Mouse (Mus musculus) neural tube, embryonic 11.5 days (tissue): ENCODE measurements at regions not wholly inside any gene's neighbourhood (a gene's known extent, or its start where the extent isn't known, plus 50 kb on each side); places are given as distances from the start of the nearest gene placed in this dataset.

ENCODE experiments used
- ATAC-seq: fragments of 200-750 bp; cut with Nextera tagmentation; 2 replicates; pipeline ENCODE4 v1.8.0; 2017; ENCODE audit warnings: moderate number of reproducible peaks, mild to moderate bottlenecking, moderate TSS enrichment, moderate library complexity; ENCODE audit not compliant: insufficient read depth, low FRiP score, low TSS enrichment
- DNase-seq: peaks from one replicate; pipeline ENCODE4 v3.0.0-alpha.2; 2015; ENCODE audit warnings: low spot score
- H3K27ac ChIP-seq: fragments of 300-500 bp; sonication (generic); 2 replicates; pipeline ENCODE4 v1.5.1; 2014; ENCODE audit warnings: low read depth, mild to moderate bottlenecking, low read length
- H3K27me3 ChIP-seq: fragments of 300-500 bp; sonication (generic); 2 replicates; pipeline ENCODE4 v1.6.1; 2014; ENCODE audit warnings: mild to moderate bottlenecking, low read length, mixed read lengths; ENCODE audit not compliant: control insufficient read depth, insufficient read depth
- H3K36me3 ChIP-seq: fragments of 300-500 bp; sonication (generic); 2 replicates; pipeline ENCODE4 v1.6.1; 2014; ENCODE audit warnings: mild to moderate bottlenecking, low read length, moderate library complexity, mixed read lengths; ENCODE audit not compliant: control insufficient read depth, insufficient read depth
- H3K4me1 ChIP-seq: fragments of 300-500 bp; sonication (generic); 2 replicates; pipeline ENCODE4 v1.6.1; 2014; ENCODE audit warnings: low read length, mixed read lengths; ENCODE audit not compliant: control insufficient read depth, insufficient read depth
- H3K4me2 ChIP-seq: fragments of 300-500 bp; sonication (generic); 2 replicates; pipeline ENCODE4 v1.6.1; 2014; ENCODE audit warnings: low read depth, mild to moderate bottlenecking, moderate library complexity
- H3K4me3 ChIP-seq: fragments of 300-500 bp; sonication (generic); 2 replicates; pipeline ENCODE4 v1.5.1; 2014; ENCODE audit warnings: low read depth, low read length
- H3K9ac ChIP-seq: fragments of 300-500 bp; sonication (generic); 2 replicates; pipeline ENCODE4 v1.6.1; 2014; ENCODE audit warnings: mild to moderate bottlenecking, low read length
- H3K9me3 ChIP-seq: fragments of 300-500 bp; sonication (generic); 2 replicates; pipeline ENCODE4 v1.6.1; 2016; ENCODE audit warnings: low read length; ENCODE audit not compliant: control insufficient read depth
- WGBS: fragments of 180-500 bp; shearing (Covaris S2); extraction: QIAGEN DNeasy Blood & Tissue Kit; methylation state at CpG from one replicate; pipeline ENCODE4 v1.1.7; 2014; 5-methylcytosine and 5-hydroxymethylcytosine counted together

GRCm38 (mm10) chr8:26811533-26812236 is 165.4 kb upstream of the Zfp703 start:
- H3K4me3 ChIP-seq: no peak overlapping the region
- ATAC-seq: no peak
- WGBS: 67% methylated on average over 12 of the region's 12 CpGs
- no peak overlapping the region for H3K4me2 ChIP-seq
- no peak overlapping the region for H3K9ac ChIP-seq
- no peaks in the 10 kb centered on the region for H3K27me3 ChIP-seq
- H3K9me3 ChIP-seq: no peaks in the 10 kb centered on the region
- H3K36me3 ChIP-seq: no peaks in the 10 kb centered on the region
- H3K4me1 ChIP-seq: peaks cover 13% of the 10 kb centered on the region
- H3K27ac ChIP-seq: no peak overlapping the region
- no peak for DNase-seq

- Histone ChIP-seq H3K36me3 (no peaks in the 10 kb centered on the region), H3K4me2 (no peak overlapping the region), H3K9me3 (no peaks in the 10 kb centered on the region), H3K27ac (no peak overlapping the region), H3K4me3 (no peak overlapping the region), H3K4me1 (peaks cover 3% of the 10 kb centered on the region; the same call in 1 of the 2 replicates), H3K9ac (no peak overlapping the region), H3K27me3 (no peaks in the 10 kb centered on the region)
- 79% methylated on average over 9 of the region's 9 CpGs for WGBS
- ATAC-seq (no peak), DNase-seq (no peak)
These were observed 163.8 kb upstream of the Zfp703 start for GRCm38 (mm10) chr8:26813198-26813815.

DNA sequence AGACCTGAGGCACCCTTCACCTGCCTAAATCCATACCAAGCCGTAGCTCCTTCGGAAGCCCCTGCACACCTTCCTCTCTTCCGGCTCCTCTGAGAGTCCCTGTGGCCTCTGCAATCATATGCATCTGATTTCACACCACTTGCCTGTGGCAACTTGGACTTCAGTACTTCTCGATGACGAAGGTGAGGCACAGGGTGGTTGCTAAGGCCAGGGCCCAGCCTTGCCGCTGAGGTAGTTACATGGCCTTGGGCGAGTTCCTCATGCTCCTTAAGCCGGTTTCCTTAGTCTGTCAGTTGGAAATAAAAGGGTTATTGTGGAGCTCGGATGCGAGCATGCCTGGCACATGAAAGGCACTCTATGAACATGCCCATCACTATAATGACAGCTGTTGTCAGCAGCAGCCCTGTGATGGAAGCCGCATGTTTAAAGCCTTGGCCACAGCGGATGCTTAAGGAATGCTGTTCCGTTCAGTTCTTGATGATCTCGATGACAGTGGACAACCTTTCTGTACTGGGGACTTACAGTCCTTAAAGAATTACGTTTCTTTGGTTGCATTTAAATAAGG is 162.0 kb upstream of the Zfp703 start:
- H3K9me3 ChIP-seq: no peaks in the 10 kb centered on the region
- H3K4me2 ChIP-seq: no peak overlapping the region
- no peak for DNase-seq
- no peak overlapping the region for H3K27ac ChIP-seq
- 80% methylated on average over 15 of the region's 15 CpGs for WGBS
- no peaks in the 10 kb centered on the region for H3K4me1 ChIP-seq
- H3K36me3 ChIP-seq: no peaks in the 10 kb centered on the region
- no peak overlapping the region for H3K9ac ChIP-seq
- H3K4me3 ChIP-seq: no peak overlapping the region
- ATAC-seq: no peak
- no peaks in the 10 kb centered on the region for H3K27me3 ChIP-seq

DNA sequence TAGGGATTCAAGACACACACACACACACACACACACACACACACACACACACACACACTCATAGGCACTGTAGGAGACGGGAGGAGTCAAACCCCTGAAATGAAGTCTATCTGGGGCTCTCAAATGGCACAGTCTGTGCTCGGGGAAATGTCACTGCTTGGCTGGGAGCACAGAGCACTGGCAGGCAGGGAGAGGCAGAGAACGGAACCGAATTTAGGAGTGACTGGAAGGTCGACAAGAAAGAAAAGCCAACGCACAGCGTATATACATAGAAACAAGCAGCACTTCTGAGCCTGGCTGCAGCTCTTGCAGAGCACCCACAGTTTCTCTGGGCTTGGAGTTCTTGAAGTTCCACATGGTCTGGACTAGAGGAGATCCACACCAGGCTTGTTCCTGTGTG is 160.1 kb upstream of the Zfp703 start:
- Histone ChIP-seq H3K4me3 (no peak overlapping the region), H3K36me3 (no peaks in the 10 kb centered on the region), H3K9ac (no peak overlapping the region), H3K4me1 (no peaks in the 10 kb centered on the region), H3K9me3 (no peaks in the 10 kb centered on the region), H3K27ac (no peak overlapping the region), H3K4me2 (no peak overlapping the region), H3K27me3 (no peaks in the 10 kb centered on the region)
- DNase-seq: no peak
- WGBS: 81% methylated on average over 7 of the region's 7 CpGs
- no peak for ATAC-seq

- H3K9me3 ChIP-seq: no peaks in the 10 kb centered on the region
- no peaks in the 10 kb centered on the region for H3K36me3 ChIP-seq
- no peaks in the 10 kb centered on the region for H3K27me3 ChIP-seq
- no peak overlapping the region for H3K4me3 ChIP-seq
- H3K9ac ChIP-seq: no peak overlapping the region
- no peak overlapping the region for H3K27ac ChIP-seq
- DNase-seq (no peak), ATAC-seq (no peak)
- H3K4me1 ChIP-seq: no peaks in the 10 kb centered on the region
- 76% methylated on average over 8 of the region's 8 CpGs for WGBS
- no peak overlapping the region for H3K4me2 ChIP-seq
These were observed 152.8 kb upstream of the Zfp703 start for GRCm38 (mm10) chr8:26824189-26824941.

- no peaks in the 10 kb centered on the region for H3K36me3 ChIP-seq
- no peak overlapping the region for H3K4me3 ChIP-seq
- H3K4me1 ChIP-seq: no peaks in the 10 kb centered on the region
- H3K4me2 ChIP-seq: no peak overlapping the region
- H3K27me3 ChIP-seq: no peaks in the 10 kb centered on the region
- no peak for DNase-seq
- no peak overlapping the region for H3K9ac ChIP-seq
- ATAC-seq: no peak
- no peaks in the 10 kb centered on the region for H3K9me3 ChIP-seq
- H3K27ac ChIP-seq: no peak overlapping the region
- 40% methylated on average over 10 of the region's 10 CpGs for WGBS
These were observed 148.7 kb upstream of the Zfp703 start for GRCm38 (mm10) chr8:26828311-26828909.

- Histone ChIP-seq H3K4me2 (no peak overlapping the region), H3K4me3 (no peak overlapping the region), H3K27me3 (no peaks in the 10 kb centered on the region), H3K27ac (no peak overlapping the region), H3K4me1 (peaks cover 6% of the 10 kb centered on the region), H3K9ac (no peak overlapping the region), H3K36me3 (no peaks in the 10 kb centered on the region), H3K9me3 (no peaks in the 10 kb centered on the region)
- no peak for DNase-seq
- ATAC-seq: no peak
- WGBS: 79% methylated on average over 4 of the region's 4 CpGs
These were observed 147.8 kb upstream of the Zfp703 start for GRCm38 (mm10) chr8:26829313-26829712.

DNA sequence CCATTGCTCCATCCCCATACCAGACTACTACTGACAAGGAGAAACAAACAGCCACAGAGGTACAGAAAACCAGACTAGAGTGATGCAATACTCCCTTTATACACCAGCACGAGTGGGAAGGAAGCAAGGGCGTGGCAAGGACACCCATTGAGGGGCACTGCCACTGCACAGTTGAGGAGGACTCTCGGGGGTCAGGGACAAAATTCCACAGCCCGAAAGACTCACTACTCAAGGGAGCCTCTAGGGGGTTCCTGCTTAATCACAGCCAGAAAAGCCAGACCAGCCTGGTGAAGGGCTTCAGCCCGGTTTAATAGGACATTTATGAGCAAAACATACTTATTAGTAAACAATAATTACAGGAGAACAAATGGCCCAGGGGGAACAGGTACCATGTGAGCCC is 146.0 kb upstream of the Zfp703 start:
- H3K27ac ChIP-seq: no peak overlapping the region
- no peaks in the 10 kb centered on the region for H3K36me3 ChIP-seq
- no peaks in the 10 kb centered on the region for H3K9me3 ChIP-seq
- no peak overlapping the region for H3K4me2 ChIP-seq
- 30% methylated on average over 5 of the region's 5 CpGs for WGBS
- no peak overlapping the region for H3K4me3 ChIP-seq
- H3K9ac ChIP-seq: no peak overlapping the region
- DNase-seq (no peak), ATAC-seq (no peak)
- H3K27me3 ChIP-seq: no peaks in the 10 kb centered on the region
- peaks cover 20% of the 10 kb centered on the region for H3K4me1 ChIP-seq
